Mouse (Mus musculus) left cerebral cortex, adult 6 months (tissue): ENCODE data around the gene Sptbn1. TPM values are rescaled to one million over a fixed set of nuclear protein-coding genes. Genes with fewer than 3 reads are reported as not detected.

Source experiments
- long read RNA-seq, 2 experiments: library from polyadenylated mRNA; unstranded; transcript quantifications; one replicate each; pipeline ENCODE4 v2.0.0; 2019 to 2020
- polyA plus RNA-seq: library from polyadenylated mRNA; unstranded; fragments of <200 nt; fragmentation: Nextera tagmentation; gene quantifications from 2 replicates; pipeline ENCODE4 v1.2.3, GENCODE M21; 2021

Sptbn1 gene
- 54.1 and 77.7 TPM in 2 replicates for polyA plus RNA-seq
- long read RNA-seq, experiment 1, full-length matches to known transcripts = 14 of 364 reads
- long read RNA-seq, experiment 1, partial matches to known transcripts = 325 of 364 reads
- long read RNA-seq, experiment 1, other reads (novel, unspliced or antisense) = 25 of 364 reads
- long read RNA-seq, experiment 2, transcript Sptbn1-207 (2 exons, 2,956 nt) = major isoform, 6 of 293 reads
- long read RNA-seq, experiment 2, partial matches to known transcripts = 214 of 293 reads
- long read RNA-seq, experiment 2, other reads (novel, unspliced or antisense) = 73 of 293 reads

GRCm38 (mm10) chr11:30267892-30268647 lies at the start of gene Sptbn1:
Gene Sptbn1 (minus strand): TSS chr11:30268175.

Other genes with a start within 250 kb of the Sptbn1 start
- 1.2 and 1.4 TPM in 2 replicates for gene Eml6, start 242.1 kb downstream of the Sptbn1 start, polyA plus RNA-seq
- 0.31 TPM in 1 of 2 replicates, not detected in the other for gene 4930505A04Rik, start 203.7 kb upstream of the Sptbn1 start, polyA plus RNA-seq